10 mouse cellular contexts compared by ENCODE assay signal in genomic region chr17:45700496-45701235, GRCm38 (mm10). TPM values are rescaled to one million over a fixed set of nuclear protein-coding genes. Genes with fewer than 3 reads are reported as not detected.
DNase-seq lines count a peak whose midpoint lies in the region; ATAC-seq and TF ChIP-seq lines count a peak whose summit lies in the region.
"Had no signal": no experiment of that assay in that cellular context is flagged by ENCODE, and none has a peak within 500 bp of the region (broad histone marks: within the 10 kb centered on the region; RNA-seq: fewer than 3 reads in every experiment).

No protein-coding gene starts in this region.

- H3K27me3 ChIP-seq in stomach, embryonic 15.5 days (replicated peaks): no peaks in the 10 kb centered on the region
- H3K27me3 ChIP-seq in stomach, postnatal 0 days (ENCODE audit: control insufficient read depth, insufficient read depth, low read length): no peaks in the 10 kb centered on the region
- no peaks in the 10 kb centered on the region for H3K27me3 ChIP-seq in heart, embryonic 12.5 days (replicated peaks)
- H3K27me3 ChIP-seq in liver, embryonic 16.5 days (ENCODE audit: control insufficient read depth, insufficient read depth, low read depth, low read length): no peaks in the 10 kb centered on the region

- WGBS in stomach, embryonic 15.5 days: 46% methylated on average over 9 of the region's 16 CpGs
- 53% methylated on average over 9 of the region's 16 CpGs for WGBS in stomach, postnatal 0 days
- WGBS in heart, embryonic 12.5 days: 46% methylated on average over 9 of the region's 16 CpGs
- 72% methylated on average over 9 of the region's 16 CpGs for WGBS in liver, embryonic 16.5 days (ENCODE audit: insufficient replicate concordance)

- no peaks in the 10 kb centered on the region for H3K9me3 ChIP-seq in stomach, embryonic 15.5 days
- H3K9me3 ChIP-seq in stomach, postnatal 0 days (ENCODE audit: control insufficient read depth, low read length): no peaks in the 10 kb centered on the region
- H3K9me3 ChIP-seq in heart, embryonic 12.5 days (replicated peaks): no peaks in the 10 kb centered on the region
- H3K9me3 ChIP-seq in liver, embryonic 16.5 days (replicated peaks; ENCODE audit: control insufficient read depth, low read length): no peaks in the 10 kb centered on the region

- TF ChIP-seq CTCF in stomach, postnatal 0 days (IDR thresholded peaks at IDR 0.05; ENCODE audit: low read depth): no peak

- peaks cover 10% of the 10 kb centered on the region; the same call in 1 of the 2 replicates for H3K36me3 ChIP-seq in stomach, embryonic 15.5 days
- H3K36me3 ChIP-seq in stomach, postnatal 0 days (ENCODE audit: control insufficient read depth, insufficient read depth, low read length): no peaks in the 10 kb centered on the region; the same call in 1 of the 2 replicates
- H3K36me3 ChIP-seq in heart, embryonic 12.5 days: peaks cover 17% of the 10 kb centered on the region; the same call in 1 of the 2 replicates
- peaks cover 10% of the 10 kb centered on the region; the same call in 1 of the 2 replicates for H3K36me3 ChIP-seq in liver, embryonic 16.5 days (ENCODE audit: control insufficient read depth, insufficient read depth)

- intact Hi-C loops in left cerebral cortex, postnatal 25 days (cut with DNase I): no loop called here

- no peak overlapping the region for H3K27ac ChIP-seq in stomach, embryonic 15.5 days
- no peak overlapping the region for H3K27ac ChIP-seq in stomach, postnatal 0 days (replicated peaks)
- H3K27ac ChIP-seq in heart, embryonic 12.5 days (ENCODE audit: poor library complexity, severe bottlenecking): peak overlapping the region; percentile 70
- H3K27ac ChIP-seq in liver, embryonic 16.5 days (ENCODE audit: low read length): no peak overlapping the region

- H3K9ac ChIP-seq in stomach, embryonic 15.5 days: no peak overlapping the region
- H3K9ac ChIP-seq in stomach, postnatal 0 days (ENCODE audit: low read length): no peak overlapping the region
- no peak overlapping the region for H3K9ac ChIP-seq in heart, embryonic 12.5 days
- no peak overlapping the region for H3K9ac ChIP-seq in liver, embryonic 16.5 days (ENCODE audit: low read depth, low read length)

- ATAC-seq in stomach, embryonic 15.5 days (ENCODE audit: insufficient read depth, low FRiP score, low read depth): peak; percentile 33; the same call in 1 of the 2 replicates
- no peak for ATAC-seq in stomach, postnatal 0 days (ENCODE audit: low FRiP score, low TSS enrichment)
- peak; percentile 40; the same call in 1 of the 2 replicates for ATAC-seq in heart, embryonic 12.5 days (ENCODE audit: insufficient number of reproducible peaks, low FRiP score)
- peak; percentile 22; the same call in 1 of the 2 replicates for ATAC-seq in liver, embryonic 16.5 days (ENCODE audit: low read depth)

- no peak for TF ChIP-seq EP300 in stomach, postnatal 0 days (optimal IDR thresholded peaks at IDR 0.05)

- no peak overlapping the region for H3K4me2 ChIP-seq in stomach, embryonic 15.5 days
- no peak overlapping the region for H3K4me2 ChIP-seq in stomach, postnatal 0 days (replicated peaks; ENCODE audit: low read depth)
- 0 out of 2 replicates have a peak overlapping the region, but pooled peaks have one; percentile 35 for H3K4me2 ChIP-seq in heart, embryonic 12.5 days
- H3K4me2 ChIP-seq in liver, embryonic 16.5 days (ENCODE audit: low read depth, low read length): no peak overlapping the region

- H3K4me3 ChIP-seq in stomach, embryonic 15.5 days (replicated peaks): no peak overlapping the region
- no peak overlapping the region for H3K4me3 ChIP-seq in stomach, postnatal 0 days (ENCODE audit: low read depth, low read length)
- no peak overlapping the region for H3K4me3 ChIP-seq in heart, embryonic 12.5 days
- H3K4me3 ChIP-seq in liver, embryonic 16.5 days (ENCODE audit: low read depth, low read length): no peak overlapping the region

- peaks cover 13% of the 10 kb centered on the region; the same call in 1 of the 2 replicates for H3K4me1 ChIP-seq in stomach, embryonic 15.5 days
- no peaks in the 10 kb centered on the region; the same call in 1 of the 2 replicates for H3K4me1 ChIP-seq in stomach, postnatal 0 days (replicated peaks; ENCODE audit: control insufficient read depth, insufficient read depth)
- H3K4me1 ChIP-seq in heart, embryonic 12.5 days (replicated peaks): peaks cover 24% of the 10 kb centered on the region
- peaks cover 32% of the 10 kb centered on the region for H3K4me1 ChIP-seq in liver, embryonic 16.5 days (ENCODE audit: control insufficient read depth, low read depth, low read length)

- no peak for DNase-seq in stomach, postnatal 0 days (ENCODE audit: low spot score)
- no peak for DNase-seq in left cerebral cortex, postnatal 25 days (ENCODE audit: low spot score in 2 of 2)
- no peak for DNase-seq in left cerebral cortex, adult 11 months (ENCODE audit: low spot score)
- no peak for DNase-seq in layer of hippocampus, postnatal 14 days (ENCODE audit: low spot score in 2 of 2)
- DNase-seq: right cerebral cortex, postnatal 14 days had no signal

RNA-seq across cellular contexts. Expression of gene Tmem63b, which starts 14.0 kb away (rescaled TPM):
- 39.8 and 43.3 TPM in 2 replicates for polyA plus RNA-seq in stomach, embryonic 15.5 days (2015; fragmentation: Nextera tagmentation; extraction: Ambion mirVana)
- 40.9 and 45.0 TPM in 2 replicates for polyA plus RNA-seq in stomach, postnatal 0 days (2015; fragmentation: Nextera tagmentation; extraction: Ambion mirVana)
- 41.2 and 41.4 TPM in 2 replicates for polyA plus RNA-seq in heart, embryonic 12.5 days (2016; fragmentation: Nextera tagmentation; extraction: Ambion mirVana)
- polyA plus RNA-seq in liver, embryonic 16.5 days (2015; fragmentation: Nextera tagmentation; extraction: Ambion mirVana): 8.2 and 10.0 TPM in 2 replicates
- 100 to 1,000 TPM; 178 to 186 TPM for total RNA-seq in left cerebral cortex, postnatal 25 days (2021)
- 100 to 1,000 TPM; 219 to 224 TPM for total RNA-seq in layer of hippocampus, postnatal 14 days (2021)

RNA-seq across cellular contexts. Expression of gene Mrpl14, which starts 14.5 kb away (rescaled TPM):
- 145 and 154 TPM in 2 replicates for polyA plus RNA-seq in stomach, embryonic 15.5 days (2015; fragmentation: Nextera tagmentation; extraction: Ambion mirVana)
- polyA plus RNA-seq in stomach, postnatal 0 days (2015; fragmentation: Nextera tagmentation; extraction: Ambion mirVana): 163 TPM in 2 replicates
- polyA plus RNA-seq in heart, embryonic 12.5 days (2016; fragmentation: Nextera tagmentation; extraction: Ambion mirVana): 128 and 129 TPM in 2 replicates
- polyA plus RNA-seq in liver, embryonic 16.5 days (2015; fragmentation: Nextera tagmentation; extraction: Ambion mirVana): 94.4 and 99.9 TPM in 2 replicates
- 10 to 100 TPM; 39.5 to 41.2 TPM for total RNA-seq in left cerebral cortex, postnatal 25 days (2021)
- total RNA-seq in layer of hippocampus, postnatal 14 days (2021): 10 to 100 TPM; 36.4 to 43.5 TPM

RNA-seq across cellular contexts. Expression of gene 1600014C23Rik, which starts 33.0 kb away (rescaled TPM):
- polyA plus RNA-seq in stomach, embryonic 15.5 days (2015; fragmentation: Nextera tagmentation; extraction: Ambion mirVana): not detected in 2 replicates
- polyA plus RNA-seq in stomach, postnatal 0 days (2015; fragmentation: Nextera tagmentation; extraction: Ambion mirVana): not detected in 2 replicates
- polyA plus RNA-seq in heart, embryonic 12.5 days (2016; fragmentation: Nextera tagmentation; extraction: Ambion mirVana): 0.61 TPM in 1 of 2 replicates, not detected in the other
- polyA plus RNA-seq in liver, embryonic 16.5 days (2015; fragmentation: Nextera tagmentation; extraction: Ambion mirVana): not detected in 2 replicates
- total RNA-seq in left cerebral cortex, postnatal 25 days (2021): under 1 TPM in 1 of 2 experiments, not detected in 1; 0.73 TPM
- total RNA-seq in layer of hippocampus, postnatal 14 days (2021): not detected
- total RNA-seq: granulocyte monocyte progenitor cell, adult 5-6 weeks; left cerebral cortex, postnatal 36 days had no signal

RNA-seq across cellular contexts. Expression of gene Capn11, which starts 41.5 kb away (rescaled TPM):
- 0.26 and 0.41 TPM in 2 replicates for polyA plus RNA-seq in stomach, embryonic 15.5 days (2015; fragmentation: Nextera tagmentation; extraction: Ambion mirVana)
- 0.06 TPM in 2 replicates for polyA plus RNA-seq in stomach, postnatal 0 days (2015; fragmentation: Nextera tagmentation; extraction: Ambion mirVana)
- 0.46 and 0.56 TPM in 2 replicates for polyA plus RNA-seq in heart, embryonic 12.5 days (2016; fragmentation: Nextera tagmentation; extraction: Ambion mirVana)
- 0.08 and 0.41 TPM in 2 replicates for polyA plus RNA-seq in liver, embryonic 16.5 days (2015; fragmentation: Nextera tagmentation; extraction: Ambion mirVana)
- total RNA-seq in left cerebral cortex, postnatal 25 days (2021): under 1 TPM; 0.18 to 0.21 TPM
- total RNA-seq in layer of hippocampus, postnatal 14 days (2021): under 1 TPM; 0.14 to 0.25 TPM
- total RNA-seq: granulocyte monocyte progenitor cell, adult 5-6 weeks had no signal
